Mouse (Mus musculus): ENCODE data around the gene Atp23.

- peak; percentile 72 for TF ChIP-seq CTCF (IDR thresholded peaks at IDR 0.05; ENCODE audit: low read depth)
- TF ChIP-seq EP300 (IDR thresholded peaks at IDR 0.05; ENCODE audit: low read depth): no peak
These were observed 47.9 kb downstream of the Atp23 start for GRCm38 (mm10) chr10:126853286-126853685.
